Comparison of ENCODE assay signal across 9 mouse cellular contexts in genomic region chr6:29833568-29834255, GRCm38 (mm10).
DNase-seq lines count a peak whose midpoint lies in the region; ATAC-seq and TF ChIP-seq lines count a peak whose summit lies in the region.
"Had no signal": no experiment of that assay in that cellular context is flagged by ENCODE, and none has a peak within 500 bp of the region (broad histone marks: within the 10 kb centered on the region; RNA-seq: fewer than 3 reads in every experiment).

No protein-coding gene starts in this region.

- no peak overlapping the region for H3K9ac ChIP-seq in heart, adult 2 months (ENCODE audit: low read depth, low read length)
- no peak overlapping the region for H3K9ac ChIP-seq in forebrain, embryonic 16.5 days (replicated peaks; ENCODE audit: low read depth, low read length)

- H3K4me1 ChIP-seq in heart, adult 2 months (ENCODE audit: control insufficient read depth, insufficient read depth, low read length) = no peaks in the 10 kb centered on the region; the same call in 1 of the 2 replicates
- no peaks in the 10 kb centered on the region for H3K4me1 ChIP-seq in lung, adult 2 months (ENCODE audit: control insufficient read depth, insufficient read depth, low read length)
- no peaks in the 10 kb centered on the region for H3K4me1 ChIP-seq in forebrain, embryonic 16.5 days (replicated peaks; ENCODE audit: control insufficient read depth, insufficient read depth, low read length)
- H3K4me1 ChIP-seq: heart, embryonic 13.5 days had no signal

- no peak for TF ChIP-seq POLR2A in heart, adult 2 months (IDR thresholded peaks at IDR 0.05; ENCODE audit: insufficient read depth, low read depth, low read length)
- TF ChIP-seq POLR2A in lung, adult 2 months (IDR thresholded peaks at IDR 0.05; ENCODE audit: borderline replicate concordance, extremely low read depth, low read depth, low read length) = no peak

- no peak overlapping the region for H3K4me3 ChIP-seq in heart, adult 2 months
- H3K4me3 ChIP-seq in lung, adult 2 months (replicated peaks; ENCODE audit: extremely low read depth, low read depth, low read length) = no peak overlapping the region
- no peak overlapping the region for H3K4me3 ChIP-seq in forebrain, embryonic 16.5 days (replicated peaks; ENCODE audit: low read length)
- H3K4me3 ChIP-seq: heart, embryonic 13.5 days had no signal

- no peaks in the 10 kb centered on the region for H3K36me3 ChIP-seq in heart, adult 2 months (ENCODE audit: control insufficient read depth, insufficient read depth, low read length)
- no peaks in the 10 kb centered on the region for H3K36me3 ChIP-seq in forebrain, embryonic 16.5 days (ENCODE audit: control insufficient read depth, insufficient read depth)
- H3K36me3 ChIP-seq: heart, embryonic 13.5 days had no signal

- no peak for ATAC-seq in forebrain, embryonic 16.5 days

- no peak for TF ChIP-seq EP300 in heart, adult 2 months (IDR thresholded peaks at IDR 0.05; ENCODE audit: insufficient read depth, low read depth, low read length)

- WGBS in heart, adult 2 months = 57% methylated on average over 4 of the region's 4 CpGs
- WGBS in lung, adult 2 months = 50% methylated on average over 4 of the region's 4 CpGs
- 66% methylated on average over 4 of the region's 4 CpGs for WGBS in forebrain, embryonic 16.5 days

- no peak for DNase-seq in heart, adult 2 months
- no peak for DNase-seq in heart, postnatal 25 days (ENCODE audit: low spot score)
- peak; percentile 28 for DNase-seq in lung, postnatal 10 days
- DNase-seq in lung, adult 2 months = no peak
- peak; percentile 49 for DNase-seq in R1 (ENCODE audit: low read depth, low spot score)
- peak; percentile 34 for DNase-seq in retina, postnatal 7 days (ENCODE audit: low read depth, low spot score)
- DNase-seq in right cerebral cortex, adult 2 months (ENCODE audit: low spot score in 2 of 2) = no peak

- no peaks in the 10 kb centered on the region for H3K27me3 ChIP-seq in heart, adult 2 months (ENCODE audit: control insufficient read depth, insufficient read depth, low read length)
- H3K27me3 ChIP-seq in forebrain, embryonic 16.5 days (replicated peaks; ENCODE audit: control insufficient read depth, insufficient read depth, low read length) = no peaks in the 10 kb centered on the region
- H3K27me3 ChIP-seq: heart, embryonic 13.5 days had no signal

- no peaks in the 10 kb centered on the region for H3K9me3 ChIP-seq in forebrain, embryonic 16.5 days (ENCODE audit: control insufficient read depth, low read length)
- H3K9me3 ChIP-seq: heart, embryonic 13.5 days had no signal

- H3K4me2 ChIP-seq in forebrain, embryonic 16.5 days (ENCODE audit: low read length) = no peak overlapping the region
- H3K4me2 ChIP-seq: heart, embryonic 13.5 days had no signal

- intact Hi-C loops in heart, adult 2 months (cut with DNase I) = loop anchor here (5.0 kb wide), 1 partner anchor 249 kb away; no protein-coding TSS in a partner anchor
- intact Hi-C loops in heart, postnatal 25 days (cut with DNase I) = loop anchor here (5.0 kb wide), 1 partner anchor 249 kb away; no protein-coding TSS in a partner anchor

- TF ChIP-seq CTCF in heart, adult 2 months (IDR thresholded peaks at IDR 0.05) = peak; percentile 77
- no peak for TF ChIP-seq CTCF in lung, adult 2 months (IDR thresholded peaks at IDR 0.05; ENCODE audit: insufficient read depth, low read length)

- H3K79me2 ChIP-seq in heart, adult 2 months (replicated peaks; ENCODE audit: control insufficient read depth, insufficient read depth, low read length) = no peaks in the 10 kb centered on the region; the same call in 1 of the 2 replicates

- no peak overlapping the region for H3K27ac ChIP-seq in heart, adult 2 months
- no peak overlapping the region for H3K27ac ChIP-seq in forebrain, embryonic 16.5 days (ENCODE audit: low read length)
- H3K27ac ChIP-seq: heart, embryonic 13.5 days had no signal

Comparison
In these comparisons a context has a peak if more than half of its experiments do, and no peak if none do; other contexts are left out.
1. DNase-seq: peak in lung, postnatal 10 days (single experiment), R1 (single experiment) and retina, postnatal 7 days (single experiment); none in heart, adult 2 months (0 of 2), heart, postnatal 25 days (single experiment), lung, adult 2 months (single experiment) and right cerebral cortex, adult 2 months (0 of 2).